Mouse (Mus musculus) adrenal gland, postnatal 36 days (tissue): ENCODE measurements around the gene Vmn2r18. TPM values are rescaled to one million over a fixed set of nuclear protein-coding genes. Genes with fewer than 3 reads are reported as not detected.
A peak's percentile ranks its signal among the peaks of the same experiment; 100 is the strongest.

Experiments
- DNase-seq, 2 experiments: peaks; one replicate each; pipeline ENCODE4 v3.0.0; 2021; ENCODE audit warnings: mixed read lengths in 1 of 2
- long read RNA-seq, 2 experiments: library from polyadenylated mRNA; stranded (forward); transcript quantifications; one replicate each; pipeline ENCODE4 v2.0.0; 2021; ENCODE audit warnings: borderline sequencing depth in 2 of 2
- total RNA-seq, 2 experiments: library from RNA; stranded (reverse); gene quantifications; 2 replicates each; pipeline ENCODE4 v1.2.3; 2021

Gene Vmn2r18
- total RNA-seq = not detected
- long read RNA-seq, experiment 1 = 0 reads
- long read RNA-seq, experiment 2 = 0 reads

DNA sequence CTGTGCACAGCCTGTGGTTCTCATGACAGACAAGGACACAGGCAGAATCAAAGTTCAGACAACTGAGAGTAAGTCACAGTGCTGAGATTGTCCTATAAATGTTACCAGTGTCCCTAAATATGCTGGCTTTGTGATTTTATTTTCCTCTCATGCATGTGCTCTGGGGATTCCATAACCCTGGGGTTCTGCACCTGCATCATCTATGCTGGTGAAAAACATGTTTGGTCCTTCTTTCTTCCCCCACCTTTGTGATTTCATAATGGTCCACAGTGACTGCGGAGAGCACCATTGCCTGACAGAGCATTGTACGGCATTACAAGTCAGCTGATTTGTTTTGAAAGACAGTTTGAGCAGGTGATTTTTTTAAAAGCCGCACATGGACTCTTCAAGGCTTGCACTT lies at the start of gene Vmn2r18:
Gene Vmn2r18 (minus strand): TSS at position 101 of the 400 bp plus-strand sequence.
- DNase-seq = no peak

GRCm38 (mm10) chr5:151651411-151651784 lies 45.6 kb upstream of the Vmn2r18 start:
- DNase-seq = no peak

GRCm38 (mm10) chr5:151650700-151651410 lies 45.0 kb upstream of the Vmn2r18 start, which contains the start of gene Rfc3:
Rfc3 (minus strand) TSS chr5:151651242.
- DNase-seq = peak; percentile 97 to 98

DNA sequence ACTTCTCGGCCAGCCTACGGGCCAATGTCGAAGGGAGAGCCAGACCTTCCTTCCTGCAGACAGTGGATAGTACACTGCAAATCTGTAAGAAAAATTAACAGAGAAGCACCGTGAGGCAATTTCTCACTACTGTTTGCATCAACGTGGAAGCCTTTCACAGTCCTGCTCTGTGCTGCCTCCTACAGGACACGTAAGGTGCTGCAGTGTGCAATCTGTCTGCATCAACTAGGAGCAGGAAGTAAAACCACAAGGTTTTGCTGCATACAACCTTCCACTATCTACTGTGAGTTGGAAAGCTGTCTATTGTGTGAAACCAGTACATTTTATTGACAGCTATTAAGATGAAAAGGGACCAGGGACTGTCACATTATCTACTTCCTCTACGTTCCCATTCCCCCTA lies 39.0 kb upstream of the Vmn2r18 start:
- peak in 1 of 2 experiments; percentile 35 for DNase-seq

GRCm38 (mm10) chr5:151642867-151643266 lies 37.0 kb upstream of the Vmn2r18 start:
- DNase-seq = no peak

DNA sequence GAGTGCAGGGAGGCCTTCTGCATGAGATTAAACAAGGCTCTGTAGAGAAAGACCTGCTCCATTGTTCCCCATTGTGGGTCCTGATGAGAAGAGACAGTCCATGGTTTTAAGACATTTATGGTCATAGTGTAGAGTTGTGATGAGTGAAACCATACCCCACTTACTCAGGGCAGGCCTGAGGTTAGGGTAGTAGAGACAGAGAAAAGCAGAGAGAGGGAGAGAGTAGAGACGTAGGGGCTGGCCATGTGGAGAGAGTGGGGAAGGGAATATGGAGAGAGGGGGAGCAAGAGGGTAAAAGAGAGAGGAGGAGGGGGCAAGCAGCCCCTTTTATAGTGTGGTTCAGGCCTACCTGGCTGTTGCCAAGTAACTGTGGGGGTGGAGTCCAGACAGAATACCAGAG lies 36.3 kb upstream of the Vmn2r18 start:
- no peak for DNase-seq

- DNase-seq = no peak
Observed at GRCm38 (mm10) chr5:151601696-151602095, 4.1 kb downstream of the Vmn2r18 start.

Other genes with a start within 250 kb of the Vmn2r18 start
- not detected for gene Gm42906, start 177.9 kb downstream of the Vmn2r18 start, total RNA-seq
- 10 to 100 TPM; 16.7 to 18.9 TPM for gene Rfc3, start 45.2 kb upstream of the Vmn2r18 start, total RNA-seq